Mouse (Mus musculus) erythroblast, adult 5-6 weeks (primary cell): ENCODE measurements around the gene Rtel1. TPM values are rescaled to one million over a fixed set of nuclear protein-coding genes. Genes with fewer than 3 reads are reported as not detected.
A peak's percentile ranks its signal among the peaks of the same experiment; 100 is the strongest.

Experiments
- ATAC-seq: replicated peaks from 2 replicates; pipeline ENCODE4 v1.8.0; 2016; ENCODE audit warnings: moderate number of reproducible peaks, mild to moderate bottlenecking, moderate TSS enrichment, inconsistent platforms; ENCODE audit not compliant: poor library complexity, low FRiP score, severe bottlenecking
- total RNA-seq, 2 experiments: library from RNA; stranded (forward) in 1 of 2; stranded (reverse) in 1 of 2; fragments of 150-400 nt in 1 of 2; fragments of 200-764, 138-1000 nt in 1 of 2; gene quantifications; 2 replicates each; pipeline versions ENCODE4 v1.2.3 to v1.2.4; 2015 to 2017; ENCODE audit warnings: low replicate concordance in 2 of 2

The Rtel1 gene
- total RNA-seq, 2 experiments from 2014 or later: 17.5 to 23.7 TPM

- peak; percentile 20 for ATAC-seq
These were observed 562 bp downstream of the Rtel1 start for GRCm38 (mm10) chr2:181320103-181320499.

GRCm38 (mm10) chr2:181322136-181322535 is 2.6 kb downstream of the Rtel1 start:
- ATAC-seq: no peak

GRCm38 (mm10) chr2:181326098-181326497 is 6.6 kb downstream of the Rtel1 start:
- no peak for ATAC-seq

- no peak for ATAC-seq
These were observed 13.0 kb downstream of the Rtel1 start for GRCm38 (mm10) chr2:181332542-181332941.

GRCm38 (mm10) chr2:181334023-181334422 is 14.5 kb downstream of the Rtel1 start:
- ATAC-seq: peak; percentile 93

- no peak for ATAC-seq
These were observed 20.9 kb downstream of the Rtel1 start for GRCm38 (mm10) chr2:181340426-181340825.

GRCm38 (mm10) chr2:181342766-181343165 is 23.2 kb downstream of the Rtel1 start:
- no peak for ATAC-seq

- ATAC-seq: no peak
These were observed 37.2 kb downstream of the Rtel1 start for GRCm38 (mm10) chr2:181356780-181357179.

GRCm38 (mm10) chr2:181363946-181364345 is 44.4 kb downstream of the Rtel1 start:
- no peak for ATAC-seq

GRCm38 (mm10) chr2:181364487-181364859 is 44.9 kb downstream of the Rtel1 start:
- no peak for ATAC-seq

- ATAC-seq: peak; percentile 89
These were observed 45.5 kb downstream of the Rtel1 start, which contains the start of the genes Zgpat and Arfrp1 for GRCm38 (mm10) chr2:181364860-181365596. Zgpat (plus strand) TSS chr2:181364928. Arfrp1 (minus strand) TSS chr2:181365404.

- ATAC-seq: peak; percentile 54
These were observed 46.1 kb downstream of the Rtel1 start for GRCm38 (mm10) chr2:181365655-181366075.

- ATAC-seq: no peak
These were observed 50.5 kb downstream of the Rtel1 start for GRCm38 (mm10) chr2:181370001-181370400.

GRCm38 (mm10) chr2:181375787-181376186 is 56.2 kb downstream of the Rtel1 start:
- peak; percentile 72 for ATAC-seq

GRCm38 (mm10) chr2:181377230-181377629 is 57.7 kb downstream of the Rtel1 start:
- ATAC-seq: no peak

- no peak for ATAC-seq
These were observed 59.2 kb downstream of the Rtel1 start for GRCm38 (mm10) chr2:181378701-181379100.

GRCm38 (mm10) chr2:181379778-181380177 is 60.2 kb downstream of the Rtel1 start, which contains the start of gene Lime1:
Lime1 (plus strand) TSS chr2:181380078.
- no peak for ATAC-seq

- ATAC-seq: no peak
These were observed 60.7 kb downstream of the Rtel1 start for GRCm38 (mm10) chr2:181380251-181380650.

- no peak for ATAC-seq
These were observed 61.6 kb downstream of the Rtel1 start for GRCm38 (mm10) chr2:181381107-181381506.

GRCm38 (mm10) chr2:181381631-181382306 is 62.2 kb downstream of the Rtel1 start:
- ATAC-seq: no peak

- ATAC-seq: no peak
These were observed 64.9 kb downstream of the Rtel1 start for GRCm38 (mm10) chr2:181384463-181384862.
